Mouse (Mus musculus): ENCODE data around the gene Dzip1.

DNA sequence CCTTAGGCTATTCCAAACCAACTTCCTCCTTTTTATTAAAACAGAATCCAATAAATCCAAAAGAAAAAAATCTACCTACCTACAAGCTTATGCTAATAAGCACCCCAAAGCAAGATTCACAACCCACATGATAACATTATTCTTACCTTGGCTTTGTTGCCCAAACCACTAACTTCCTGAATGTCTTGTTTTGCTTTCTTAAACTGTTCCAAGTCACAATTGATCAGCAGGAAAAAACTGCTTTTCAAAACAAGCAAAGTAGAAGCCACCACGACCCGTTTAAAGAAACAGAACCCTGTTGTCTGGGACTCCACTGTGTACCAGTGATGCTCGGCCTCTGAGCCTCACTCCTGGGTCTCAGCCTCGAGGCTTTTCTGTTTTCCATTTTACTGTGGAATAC is 60.4 kb downstream of the Dzip1 start:
- no peak for TF ChIP-seq CTCF (IDR thresholded peaks at IDR 0.05; ENCODE audit: low read depth, low read length)
- no peak for TF ChIP-seq POLR2AphosphoS5 (IDR thresholded peaks at IDR 0.05; ENCODE audit: insufficient replicate concordance, low read depth, low read length)
- TF ChIP-seq GATA1 (IDR thresholded peaks at IDR 0.05; ENCODE audit: borderline replicate concordance, low read length) = no peak

Data from G1E (cell line).